Mouse (Mus musculus): ENCODE data around the gene Gsg1.

- TF ChIP-seq CTCF (IDR thresholded peaks at IDR 0.05; ENCODE audit: low read depth, low read length) (peak; percentile 69; the same call in 1 of the 2 replicates), POLR2A (IDR thresholded peaks at IDR 0.05; ENCODE audit: extremely low read depth, insufficient read depth, low read length) (no peak)
These were observed 4.2 kb downstream of the Gsg1 start for GRCm38 (mm10) chr6:135249846-135250531.

All from liver, adult 2 months (tissue).